Comparison of ENCODE assay signal across 12 mouse cellular contexts in the genomic region with DNA sequence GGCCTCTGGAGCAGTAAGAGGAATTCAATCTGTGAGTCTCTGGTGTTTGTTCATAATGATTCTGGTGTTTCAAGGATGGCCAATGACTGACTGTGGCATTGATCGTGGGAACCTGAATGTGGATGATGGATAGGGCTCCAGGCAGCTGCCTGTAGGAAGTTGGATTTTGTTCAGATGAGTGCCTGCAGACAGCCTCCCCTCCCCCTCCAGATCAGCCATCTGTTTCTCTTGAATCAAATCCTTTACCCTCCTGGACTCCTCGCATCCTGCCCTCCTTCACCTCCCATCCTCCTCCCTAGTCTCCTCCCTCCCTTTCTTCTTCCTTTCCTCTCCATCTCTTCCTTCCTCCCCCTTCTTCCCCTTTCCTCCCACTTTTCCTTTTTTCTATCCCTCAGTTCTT.
DNase-seq lines count a peak whose midpoint lies in the region; ATAC-seq lines count a peak whose summit lies in the region.
"Had no signal": no experiment of that assay in that cellular context is flagged by ENCODE, and none has a peak within 500 bp of the region (broad histone marks: within the 10 kb centered on the region; RNA-seq: fewer than 3 reads in every experiment).

No protein-coding gene starts in this region.

- no peak overlapping the region for H3K9ac ChIP-seq in kidney, embryonic 16.5 days (replicated peaks; ENCODE audit: low read length)
- H3K9ac ChIP-seq in hindbrain, embryonic 15.5 days = no peak overlapping the region

- no peaks in the 10 kb centered on the region for H3K4me1 ChIP-seq in kidney, embryonic 16.5 days (ENCODE audit: insufficient read depth, low read length)
- no peaks in the 10 kb centered on the region for H3K4me1 ChIP-seq in hindbrain, embryonic 15.5 days (replicated peaks)

- 10% methylated on average over 2 of the region's 2 CpGs for WGBS in kidney, embryonic 16.5 days
- WGBS in hindbrain, embryonic 15.5 days = 12% methylated on average over 2 of the region's 2 CpGs

- no peak overlapping the region for H3K4me2 ChIP-seq in kidney, embryonic 16.5 days (replicated peaks; ENCODE audit: low read depth, low read length)
- H3K4me2 ChIP-seq in hindbrain, embryonic 15.5 days = no peak overlapping the region

- H3K27ac ChIP-seq in kidney, embryonic 16.5 days (ENCODE audit: low read length) = no peak overlapping the region
- no peak overlapping the region for H3K27ac ChIP-seq in hindbrain, embryonic 15.5 days (replicated peaks)
- H3K27ac ChIP-seq: heart, adult 2 months had no signal

- H3K36me3 ChIP-seq in kidney, embryonic 16.5 days (ENCODE audit: insufficient read depth, low read length) = no peaks in the 10 kb centered on the region
- no peaks in the 10 kb centered on the region for H3K36me3 ChIP-seq in hindbrain, embryonic 15.5 days

- no peak overlapping the region for H3K4me3 ChIP-seq in kidney, embryonic 16.5 days (ENCODE audit: low read length)
- no peak overlapping the region for H3K4me3 ChIP-seq in hindbrain, embryonic 15.5 days
- H3K4me3 ChIP-seq: erythroblast, embryonic 14.5 days; heart, adult 2 months had no signal

- no peaks in the 10 kb centered on the region for H3K9me3 ChIP-seq in kidney, embryonic 16.5 days (ENCODE audit: low read length)
- H3K9me3 ChIP-seq in hindbrain, embryonic 15.5 days = no peaks in the 10 kb centered on the region

- no peaks in the 10 kb centered on the region for H3K27me3 ChIP-seq in kidney, embryonic 16.5 days (ENCODE audit: insufficient read depth, low read length)
- no peaks in the 10 kb centered on the region for H3K27me3 ChIP-seq in hindbrain, embryonic 15.5 days

- DNase-seq in kidney, adult 11 months = no peak
- peak; percentile 40 to 70 for DNase-seq in cerebellum, postnatal 25 days
- no peak for DNase-seq in T-cell, adult 2 months (ENCODE audit: low spot score)
- no peak for DNase-seq in heart, postnatal 4 days
- no peak for DNase-seq in right cerebral cortex, postnatal 25 days
- DNase-seq: heart, adult 2 months; kidney, adult 2 months; lung, adult 2 months had no signal

- ATAC-seq in kidney, embryonic 16.5 days (ENCODE audit: low FRiP score, low TSS enrichment) = peak; percentile 67; the same call in 1 of the 2 replicates
- ATAC-seq in cerebellum, adult (ENCODE audit: insufficient number of reproducible peaks, low FRiP score, low TSS enrichment) = peak; percentile 32; the same call in 1 of the 2 replicates
- ATAC-seq in hindbrain, embryonic 15.5 days (ENCODE audit: low FRiP score, low read depth) = peak; percentile 45; the same call in 1 of the 2 replicates

Comparison
In these comparisons a context has a peak if more than half of its experiments do, and no peak if none do; other contexts are left out.
1. DNase-seq: peak in cerebellum, postnatal 25 days (2 of 2); none in kidney, adult 11 months (single experiment), T-cell, adult 2 months (single experiment), heart, postnatal 4 days (single experiment) and right cerebral cortex, postnatal 25 days (single experiment).
2. Peak in every context shown above with its lines, with median percentiles within 50 percentile points of each other: ATAC-seq.